Mouse (Mus musculus) limb, embryonic 11.5 days (tissue): ENCODE measurements at regions not wholly inside any gene's neighbourhood (a gene's known extent, or its start where the extent isn't known, plus 50 kb on each side); places are given as distances from the start of the nearest gene placed in this dataset.

Experiments
- ATAC-seq: fragments of 200-750 bp; cut with Nextera tagmentation; 2 replicates; pipeline ENCODE4 v1.8.0; 2017; ENCODE audit warnings: low read depth; ENCODE audit not compliant: insufficient number of reproducible peaks, low FRiP score, low TSS enrichment
- DNase-seq: peaks from one replicate; pipeline ENCODE4 v3.0.0-alpha.2; 2015; ENCODE audit warnings: low spot score
- H3K27ac ChIP-seq: fragments of 300-500 bp; sonication (generic); replicated peaks from 2 replicates; pipeline ENCODE4 v1.5.1; 2014; ENCODE audit warnings: low read depth, mild to moderate bottlenecking, low read length
- H3K27me3 ChIP-seq: fragments of 300-500 bp; sonication (generic); 2 replicates; pipeline ENCODE4 v1.6.1; 2014; ENCODE audit warnings: mild to moderate bottlenecking, low read length, mixed read lengths; ENCODE audit not compliant: control insufficient read depth, insufficient read depth
- H3K36me3 ChIP-seq: fragments of 300-500 bp; sonication (generic); 2 replicates; pipeline ENCODE4 v1.6.1; 2014; ENCODE audit warnings: mild to moderate bottlenecking, low read length, moderate library complexity, mixed read lengths; ENCODE audit not compliant: control insufficient read depth, insufficient read depth
- H3K4me1 ChIP-seq: fragments of 300-500 bp; sonication (generic); 2 replicates; pipeline ENCODE4 v1.6.1; 2014; ENCODE audit warnings: low read length, mixed read lengths; ENCODE audit not compliant: control insufficient read depth, insufficient read depth
- H3K4me2 ChIP-seq: fragments of 300-500 bp; sonication (generic); 2 replicates; pipeline ENCODE4 v1.6.1; 2014; ENCODE audit warnings: low read depth, mild to moderate bottlenecking, moderate library complexity; ENCODE audit not compliant: severe bottlenecking
- H3K4me3 ChIP-seq: fragments of 300-500 bp; sonication (generic); 2 replicates; pipeline ENCODE4 v1.5.1; 2014; ENCODE audit warnings: low read depth, low read length
- H3K9ac ChIP-seq: fragments of 300-500 bp; sonication (generic); 2 replicates; pipeline ENCODE4 v1.6.1; 2014; ENCODE audit warnings: mild to moderate bottlenecking, low read length
- H3K9me3 ChIP-seq: fragments of 300-500 bp; sonication (generic); 2 replicates; pipeline ENCODE4 v1.6.1; 2016; ENCODE audit warnings: low read length; ENCODE audit not compliant: control insufficient read depth
- WGBS: fragments of 180-500 bp; shearing (Covaris S2); extraction: QIAGEN DNeasy Blood & Tissue Kit; methylation state at CpG from one replicate; pipeline ENCODE4 v1.1.7; 2014; 5-methylcytosine and 5-hydroxymethylcytosine counted together

DNA sequence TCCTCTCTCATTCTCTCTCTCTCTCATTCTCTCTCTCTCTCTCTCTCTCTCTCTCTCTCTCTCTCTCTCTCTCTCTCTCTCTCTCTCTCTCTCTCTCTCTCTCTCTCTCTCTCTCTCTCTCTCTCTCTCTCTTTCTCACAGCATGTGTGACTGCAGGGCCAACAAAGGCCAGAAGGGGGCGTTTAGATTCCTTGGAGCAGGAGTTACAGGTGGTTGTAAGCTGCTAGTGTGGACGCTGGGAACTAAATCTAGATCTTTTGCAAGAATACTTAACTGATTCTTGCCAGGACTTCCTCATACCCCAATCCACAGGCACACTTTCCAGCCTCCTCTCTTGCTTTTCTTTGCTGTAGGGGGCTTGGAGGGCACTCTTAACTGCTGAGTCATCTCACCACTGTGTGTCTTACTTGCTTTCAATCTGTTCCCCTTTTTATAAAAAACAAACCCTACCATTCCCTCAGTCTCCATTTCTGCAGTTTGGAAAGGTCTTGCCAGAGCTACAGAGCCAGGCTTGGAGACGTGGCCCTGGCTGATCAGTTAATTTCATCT, 154.4 kb upstream of the Cxcr4 start:
- 67% methylated on average over 3 of the region's 3 CpGs for WGBS
- Histone ChIP-seq H3K9ac (no peak overlapping the region), H3K36me3 (no peaks in the 10 kb centered on the region), H3K4me1 (no peaks in the 10 kb centered on the region), H3K4me3 (no peak overlapping the region), H3K9me3 (no peaks in the 10 kb centered on the region), H3K4me2 (no peak overlapping the region), H3K27ac (no peak overlapping the region), H3K27me3 (no peaks in the 10 kb centered on the region)
- ATAC-seq = no peak
- DNase-seq = no peak

DNA sequence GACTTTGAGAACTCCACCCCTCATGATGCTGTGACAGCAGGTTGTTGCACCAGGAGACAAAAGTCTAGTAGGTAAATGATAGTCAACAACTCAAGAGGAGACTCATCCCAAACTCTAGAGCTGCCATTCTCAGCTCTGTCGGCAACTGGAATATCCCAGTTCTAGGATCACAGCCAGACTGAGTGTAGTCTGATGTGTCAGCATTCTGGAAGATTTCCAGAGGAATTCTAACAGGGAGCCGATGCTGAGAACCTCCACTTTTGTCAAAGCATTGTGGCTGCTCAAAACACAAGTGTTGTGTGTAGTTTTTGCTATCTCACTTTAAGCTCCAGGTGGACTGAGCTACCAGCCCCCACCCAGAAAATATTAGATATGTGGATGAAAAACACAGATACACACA, 148.5 kb upstream of the Cxcr4 start:
- DNase-seq (no peak), ATAC-seq (no peak)
- H3K9me3 ChIP-seq = no peaks in the 10 kb centered on the region
- no peak overlapping the region for H3K4me3 ChIP-seq
- WGBS = 91% methylated on average over 2 of the region's 2 CpGs
- H3K36me3 ChIP-seq = no peaks in the 10 kb centered on the region
- no peaks in the 10 kb centered on the region for H3K27me3 ChIP-seq
- H3K4me1 ChIP-seq = no peaks in the 10 kb centered on the region
- no peak overlapping the region for H3K9ac ChIP-seq
- no peak overlapping the region for H3K4me2 ChIP-seq
- no peak overlapping the region for H3K27ac ChIP-seq

DNA sequence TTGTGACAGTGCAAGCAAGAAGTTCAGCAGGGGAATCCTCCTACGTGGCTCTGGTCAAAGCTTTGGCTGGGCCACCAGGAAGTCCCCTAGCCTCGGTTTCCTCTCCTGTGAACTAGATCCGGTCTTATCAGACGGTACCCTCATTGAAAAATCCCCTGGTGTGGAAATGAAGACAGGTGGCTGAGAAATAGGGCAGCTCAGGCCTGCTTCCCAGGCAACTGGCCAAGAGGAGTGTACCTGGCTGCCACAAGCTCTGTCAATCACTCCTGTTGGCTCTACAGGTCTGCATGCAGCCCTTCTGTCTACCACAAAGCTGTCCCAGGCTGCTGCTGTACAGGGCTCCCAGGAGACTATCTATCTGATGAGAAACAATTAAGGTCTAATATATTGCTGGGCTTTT, 146.1 kb upstream of the Cxcr4 start:
- no peak for DNase-seq
- Histone ChIP-seq H3K9me3 (no peaks in the 10 kb centered on the region), H3K36me3 (no peaks in the 10 kb centered on the region), H3K9ac (no peak overlapping the region), H3K4me2 (no peak overlapping the region), H3K4me3 (no peak overlapping the region), H3K27me3 (no peaks in the 10 kb centered on the region), H3K4me1 (no peaks in the 10 kb centered on the region), H3K27ac (no peak overlapping the region)
- ATAC-seq = no peak
- 89% methylated on average over 4 of the region's 4 CpGs for WGBS

DNA sequence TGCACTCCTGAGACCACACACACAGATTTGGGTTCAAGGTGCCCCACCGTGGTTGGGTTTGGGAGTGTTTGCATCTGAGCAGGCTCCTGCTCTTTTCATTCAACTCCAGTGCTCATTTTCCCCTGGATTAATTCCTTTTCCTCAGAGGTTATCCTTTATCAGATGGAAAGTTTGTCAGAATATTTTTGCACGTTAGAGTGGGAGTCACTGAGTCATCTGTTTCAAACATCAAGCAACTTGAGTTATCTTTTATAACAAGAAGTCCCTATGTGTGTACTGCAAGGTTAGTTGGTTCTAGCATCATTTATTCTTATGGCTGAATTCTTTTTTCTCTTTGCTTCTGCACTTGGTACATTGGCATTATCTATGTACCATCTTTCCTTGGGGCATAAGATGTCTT, 142.8 kb upstream of the Cxcr4 start:
- Histone ChIP-seq H3K9ac (no peak overlapping the region), H3K9me3 (no peaks in the 10 kb centered on the region), H3K4me2 (no peak overlapping the region), H3K36me3 (no peaks in the 10 kb centered on the region), H3K27me3 (no peaks in the 10 kb centered on the region), H3K4me3 (no peak overlapping the region), H3K4me1 (no peaks in the 10 kb centered on the region), H3K27ac (no peak overlapping the region)
- ATAC-seq (no peak), DNase-seq (no peak)
- WGBS = 82% methylated on average over 2 of the region's 2 CpGs

DNA sequence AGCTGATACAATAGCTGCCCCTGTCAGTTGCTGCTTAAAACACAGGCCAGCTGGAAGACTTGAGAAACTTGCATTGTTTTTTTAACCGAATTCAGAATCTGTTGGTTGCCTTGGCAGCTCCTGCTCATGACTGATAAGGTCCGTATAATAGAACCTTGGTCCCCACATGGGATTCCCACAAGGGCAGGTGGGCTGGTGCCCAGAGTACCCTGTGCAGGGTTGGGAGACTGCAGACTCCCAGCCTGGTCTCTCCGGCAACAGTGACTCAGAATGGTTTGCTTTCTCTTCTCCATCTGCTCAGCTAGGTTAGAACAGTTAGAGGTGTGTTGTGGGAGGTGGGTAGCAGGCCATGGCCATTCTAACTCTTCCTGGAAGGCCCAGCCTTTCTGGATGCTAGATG, 139.4 kb upstream of the Cxcr4 start:
- DNase-seq (no peak), ATAC-seq (no peak)
- 94% methylated on average over 3 of the region's 3 CpGs for WGBS
- H3K4me3 ChIP-seq = no peak overlapping the region
- H3K4me2 ChIP-seq = no peak overlapping the region
- no peaks in the 10 kb centered on the region for H3K4me1 ChIP-seq
- H3K9me3 ChIP-seq = no peaks in the 10 kb centered on the region
- H3K27ac ChIP-seq = no peak overlapping the region
- H3K36me3 ChIP-seq = no peaks in the 10 kb centered on the region
- H3K27me3 ChIP-seq = no peaks in the 10 kb centered on the region
- no peak overlapping the region for H3K9ac ChIP-seq

DNA sequence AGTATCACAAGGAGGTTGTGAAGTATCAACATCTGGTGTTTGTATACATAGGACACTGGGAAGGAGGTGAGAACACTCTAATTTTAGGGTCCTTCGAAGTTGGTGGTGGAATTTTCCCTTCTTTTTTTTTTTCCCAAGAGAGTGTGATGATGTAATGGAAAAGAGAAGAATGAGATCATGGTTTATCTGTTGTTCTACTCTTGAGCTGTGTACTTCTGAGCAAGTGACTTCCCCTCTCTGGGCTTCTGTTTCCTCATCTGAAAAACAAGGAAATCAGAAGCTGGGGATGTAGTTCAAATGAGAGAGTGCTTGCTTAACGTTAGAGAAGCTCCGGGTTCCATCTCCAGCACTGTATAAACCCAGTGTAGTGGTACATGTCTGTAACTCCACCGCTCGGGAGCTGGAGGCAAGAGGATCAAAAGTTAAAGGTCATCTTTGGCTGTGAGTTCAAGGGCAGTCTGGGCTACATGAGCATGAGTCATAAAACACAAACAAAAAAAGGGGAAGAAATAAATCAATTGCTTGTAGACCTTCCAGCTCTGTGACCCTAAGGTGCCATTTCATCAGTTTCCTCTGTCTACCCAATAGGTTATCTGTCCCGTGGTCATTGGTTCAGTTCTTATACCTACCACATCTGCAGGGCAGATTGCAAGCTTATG, 132.5 kb upstream of the Cxcr4 start:
- no peak overlapping the region for H3K4me3 ChIP-seq
- H3K4me1 ChIP-seq = no peaks in the 10 kb centered on the region
- no peak overlapping the region for H3K9ac ChIP-seq
- ATAC-seq = no peak
- no peaks in the 10 kb centered on the region for H3K27me3 ChIP-seq
- H3K4me2 ChIP-seq = no peak overlapping the region
- H3K36me3 ChIP-seq = no peaks in the 10 kb centered on the region
- no peak for DNase-seq
- no peaks in the 10 kb centered on the region for H3K9me3 ChIP-seq
- 78% methylated on average over 6 of the region's 6 CpGs for whole genome bisulfite sequencing
- H3K27ac ChIP-seq = no peak overlapping the region

DNA sequence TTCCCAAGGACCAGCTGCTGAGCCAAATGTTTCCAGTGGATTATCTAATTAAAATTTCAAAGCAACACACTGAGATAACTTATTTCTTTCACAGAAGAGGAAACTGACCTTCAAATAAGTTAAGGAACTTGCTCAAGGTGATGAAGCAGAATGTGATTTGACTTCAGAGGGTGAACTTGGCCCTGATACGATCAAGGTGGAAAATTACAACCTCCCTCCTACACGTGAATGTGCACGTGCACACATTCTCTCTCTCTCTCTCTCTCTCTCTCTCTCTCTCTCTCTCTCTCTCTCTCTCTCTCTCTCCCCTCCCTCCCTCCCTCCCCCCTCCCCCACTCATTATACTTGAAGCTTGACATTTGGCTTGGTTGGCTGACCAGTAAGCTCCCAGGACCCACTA, 131.8 kb upstream of the Cxcr4 start:
- DNase-seq = no peak
- ATAC-seq = no peak
- H3K27ac ChIP-seq = no peak overlapping the region

DNA sequence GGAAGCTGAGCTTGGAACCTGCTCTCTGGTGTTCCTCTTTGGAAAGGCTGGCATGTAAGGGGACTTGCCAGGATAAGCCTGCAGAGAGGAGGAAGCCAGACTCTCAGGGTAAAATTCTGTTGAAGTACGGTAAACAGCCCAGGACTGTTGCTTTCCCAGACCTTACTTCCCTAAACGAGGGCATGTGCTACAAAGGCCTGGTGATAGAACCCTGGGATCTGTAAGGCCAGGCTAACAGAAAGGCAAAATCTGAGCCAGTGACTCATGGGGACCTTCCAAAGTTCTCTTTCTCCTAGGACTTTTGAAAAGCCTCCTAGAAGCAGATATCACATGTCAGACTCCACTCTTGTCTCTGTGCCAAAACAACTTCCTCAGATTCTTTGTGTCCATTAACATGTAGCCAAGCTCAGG, 130.0 kb upstream of the Cxcr4 start:
- H3K4me1 ChIP-seq = no peaks in the 10 kb centered on the region
- ATAC-seq = no peak
- no peak for DNase-seq
- no peak overlapping the region for H3K4me2 ChIP-seq
- no peak overlapping the region for H3K27ac ChIP-seq
- 60% methylated on average over 2 of the region's 2 CpGs for WGBS
- H3K36me3 ChIP-seq = no peaks in the 10 kb centered on the region
- no peak overlapping the region for H3K4me3 ChIP-seq
- H3K9me3 ChIP-seq = no peaks in the 10 kb centered on the region
- H3K9ac ChIP-seq = no peak overlapping the region
- H3K27me3 ChIP-seq = no peaks in the 10 kb centered on the region

More for the DNA sequence above, 131.8 kb upstream of the Cxcr4 start:
- Histone ChIP-seq H3K27me3 (no peaks in the 10 kb centered on the region), H3K9me3 (no peaks in the 10 kb centered on the region), H3K4me1 (no peaks in the 10 kb centered on the region), H3K4me2 (no peak overlapping the region), H3K4me3 (no peak overlapping the region), H3K36me3 (no peaks in the 10 kb centered on the region), H3K9ac (no peak overlapping the region)
- 32% methylated on average over 3 of the region's 3 CpGs for WGBS

DNA sequence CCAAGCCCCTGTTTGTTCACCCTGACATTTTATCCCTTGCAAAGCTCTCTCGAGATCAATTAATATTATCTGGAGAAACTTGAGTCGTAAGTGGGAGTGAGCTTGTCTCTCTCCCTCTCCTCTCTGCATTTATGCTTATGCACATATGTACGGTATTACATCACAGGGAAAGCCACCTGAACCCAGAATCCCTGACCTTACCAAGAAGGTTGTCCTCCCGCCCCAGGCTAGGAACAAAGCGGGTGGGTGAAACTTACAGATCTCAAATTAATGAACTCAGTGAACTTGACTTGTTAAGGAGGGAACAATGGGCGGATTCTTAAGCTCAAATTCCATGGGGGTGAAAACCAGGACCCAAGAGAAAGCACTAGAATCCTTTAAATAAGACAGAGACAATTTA, 122.8 kb upstream of the Cxcr4 start:
- H3K4me2 ChIP-seq = no peak overlapping the region
- no peaks in the 10 kb centered on the region for H3K9me3 ChIP-seq
- ATAC-seq = no peak
- H3K4me1 ChIP-seq = no peaks in the 10 kb centered on the region
- H3K36me3 ChIP-seq = no peaks in the 10 kb centered on the region
- H3K27ac ChIP-seq = no peak overlapping the region
- WGBS = 77% methylated on average over 6 of the region's 6 CpGs
- H3K27me3 ChIP-seq = no peaks in the 10 kb centered on the region
- no peak overlapping the region for H3K9ac ChIP-seq
- no peak for DNase-seq
- no peak overlapping the region for H3K4me3 ChIP-seq
